ENCODE assay signal across 9 mouse cellular contexts in the genomic region with DNA sequence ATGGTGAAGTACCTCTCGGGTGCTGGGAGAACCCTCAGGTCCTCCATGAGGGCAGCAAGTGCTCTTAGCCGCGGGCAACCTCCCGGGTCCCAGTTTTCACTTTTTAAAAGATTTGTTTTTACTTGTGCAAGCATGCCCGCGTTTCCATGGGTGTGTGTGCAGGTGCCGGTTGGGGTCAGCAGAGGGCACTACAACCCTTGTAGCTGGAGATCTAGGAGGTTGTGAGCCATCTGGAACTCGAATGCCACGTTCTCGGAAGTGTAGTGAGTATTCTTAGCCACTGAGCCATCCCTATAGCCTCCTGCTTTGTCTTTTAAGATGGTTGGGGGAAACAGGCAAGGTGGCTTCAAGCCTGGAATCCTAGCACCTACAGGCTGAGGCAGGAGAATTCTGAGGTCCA. TPM values are rescaled to one million over a fixed set of nuclear protein-coding genes. Genes with fewer than 3 reads are reported as not detected.
A peak's percentile ranks its signal among the peaks of the same experiment; 100 is the strongest.
DNase-seq lines count a peak whose midpoint lies in the region; ATAC-seq lines count a peak whose summit lies in the region.
"Had no signal": no experiment of that assay in that cellular context is flagged by ENCODE, and none has a peak within 500 bp of the region (broad histone marks: within the 10 kb centered on the region; RNA-seq: fewer than 3 reads in every experiment).

No protein-coding gene starts in this region.

- no peak for ATAC-seq in heart, embryonic 11.5 days (replicated peaks; ENCODE audit: insufficient number of reproducible peaks, low FRiP score, low TSS enrichment)
- no peak for ATAC-seq in midbrain, embryonic 13.5 days

- WGBS in heart, embryonic 11.5 days (ENCODE audit: insufficient replicate concordance): 21% methylated on average over 10 of the region's 10 CpGs
- 25% methylated on average over 10 of the region's 10 CpGs for WGBS in midbrain, embryonic 13.5 days

- H3K4me1 ChIP-seq in heart, embryonic 11.5 days (ENCODE audit: control insufficient read depth, insufficient read depth, low read length): no peaks in the 10 kb centered on the region
- H3K4me1 ChIP-seq in midbrain, embryonic 13.5 days (replicated peaks): no peaks in the 10 kb centered on the region; the same call in 1 of the 2 replicates
- H3K4me1 ChIP-seq: liver, embryonic 15.5 days had no signal

- H3K9me3 ChIP-seq in heart, embryonic 11.5 days (replicated peaks; ENCODE audit: control insufficient read depth, low read length): no peaks in the 10 kb centered on the region
- no peaks in the 10 kb centered on the region for H3K9me3 ChIP-seq in midbrain, embryonic 13.5 days
- H3K9me3 ChIP-seq: liver, embryonic 15.5 days had no signal

- no peak overlapping the region for H3K4me2 ChIP-seq in heart, embryonic 11.5 days
- H3K4me2 ChIP-seq in midbrain, embryonic 13.5 days (replicated peaks): no peak overlapping the region
- H3K4me2 ChIP-seq: liver, embryonic 15.5 days had no signal

- peak; percentile 78 to 88 for DNase-seq in heart, adult 18-20 months
- DNase-seq in brain, adult 2 months (ENCODE audit: low read depth, low spot score): peak; percentile 95
- DNase-seq in fibroblast of lung, adult 2 months (ENCODE audit: low read depth): peak; percentile 66
- DNase-seq in heart, postnatal 36 days: peak; percentile 77 to 79
- peak; percentile 78 to 80 for DNase-seq in left cerebral cortex, adult 18-20 months (ENCODE audit: low spot score in 2 of 2)
- DNase-seq in spleen, adult 12 weeks (ENCODE audit: low spot score): peak; percentile 56

- no peak overlapping the region for H3K9ac ChIP-seq in heart, embryonic 11.5 days (ENCODE audit: low read depth, low read length)
- H3K9ac ChIP-seq in midbrain, embryonic 13.5 days (replicated peaks): no peak overlapping the region
- H3K9ac ChIP-seq: liver, embryonic 15.5 days had no signal

- intact Hi-C loops in heart, postnatal 36 days (cut with DNase I): loop anchor here (1.0 to 5.0 kb wide), 3 partner anchors 37 to 395 kb away; no protein-coding TSS in a partner anchor

- no peaks in the 10 kb centered on the region for H3K27me3 ChIP-seq in heart, embryonic 11.5 days (ENCODE audit: control insufficient read depth, insufficient read depth, low read length)
- no peaks in the 10 kb centered on the region for H3K27me3 ChIP-seq in midbrain, embryonic 13.5 days
- H3K27me3 ChIP-seq: liver, embryonic 15.5 days had no signal

- H3K27ac ChIP-seq in heart, embryonic 11.5 days (ENCODE audit: low read depth, low read length): no peak overlapping the region
- H3K27ac ChIP-seq in midbrain, embryonic 13.5 days: peak overlapping the region; percentile 25; the same call in 1 of the 2 replicates
- H3K27ac ChIP-seq: liver, embryonic 15.5 days had no signal

- H3K4me3 ChIP-seq in heart, embryonic 11.5 days (ENCODE audit: low read depth, low read length): no peak overlapping the region
- H3K4me3 ChIP-seq in midbrain, embryonic 13.5 days (replicated peaks): no peak overlapping the region
- H3K4me3 ChIP-seq: liver, embryonic 15.5 days had no signal

- peaks cover 13% of the 10 kb centered on the region for H3K36me3 ChIP-seq in heart, embryonic 11.5 days (ENCODE audit: control insufficient read depth, insufficient read depth, low read length)
- peaks cover 85% of the 10 kb centered on the region for H3K36me3 ChIP-seq in midbrain, embryonic 13.5 days
- H3K36me3 ChIP-seq: liver, embryonic 15.5 days had no signal

RNA-seq across cellular contexts. Expression of gene Clip2, which starts 44.9 kb away (rescaled TPM):
- total RNA-seq in heart, adult 18-20 months (2021): 1 to 10 TPM; 5.8 TPM
- polyA plus RNA-seq in heart, embryonic 11.5 days (2014; fragmentation: Nextera tagmentation; extraction: Ambion mirVana): 1.7 and 2.2 TPM in 2 replicates
- total RNA-seq in heart, postnatal 36 days (2021): 1 to 10 TPM; 6.4 to 7.5 TPM
- total RNA-seq in left cerebral cortex, adult 18-20 months (2021): 100 to 1,000 TPM; 116 to 119 TPM
- polyA plus RNA-seq in midbrain, embryonic 13.5 days (2015; fragmentation: Nextera tagmentation; extraction: Ambion mirVana): 13.4 and 15.3 TPM in 2 replicates

RNA-seq across cellular contexts. Expression of gene Gtf2ird1, which starts 50.8 kb away (rescaled TPM):
- 10 to 100 TPM; 18.2 to 20.5 TPM for total RNA-seq in heart, adult 18-20 months (2021)
- polyA plus RNA-seq in heart, embryonic 11.5 days (2014; fragmentation: Nextera tagmentation; extraction: Ambion mirVana): 49.0 and 55.7 TPM in 2 replicates
- total RNA-seq in heart, postnatal 36 days (2021): 10 to 100 TPM; 23.4 to 26.9 TPM
- 10 to 100 TPM; 37.4 to 56.6 TPM for total RNA-seq in left cerebral cortex, adult 18-20 months (2021)
- polyA plus RNA-seq in midbrain, embryonic 13.5 days (2015; fragmentation: Nextera tagmentation; extraction: Ambion mirVana): 89.6 and 96.6 TPM in 2 replicates

RNA-seq across cellular contexts. Expression of gene Syna, which starts 52.7 kb away (rescaled TPM):
- not detected for total RNA-seq in heart, adult 18-20 months (2021)
- polyA plus RNA-seq in heart, embryonic 11.5 days (2014; fragmentation: Nextera tagmentation; extraction: Ambion mirVana): not detected in 2 replicates
- total RNA-seq in heart, postnatal 36 days (2021): not detected
- under 1 TPM in 1 of 2 experiments, not detected in 1; 0.21 TPM for total RNA-seq in left cerebral cortex, adult 18-20 months (2021)
- polyA plus RNA-seq in midbrain, embryonic 13.5 days (2015; fragmentation: Nextera tagmentation; extraction: Ambion mirVana): 0.47 and 0.48 TPM in 2 replicates
- polyA plus RNA-seq: liver, embryonic 15.5 days had no signal

Comparison
In these comparisons a context has a peak if more than half of its experiments do, and no peak if none do; other contexts are left out.
1. RNA of gene Clip2, which starts 44.9 kb away (total RNA-seq): 116 to 119 TPM in left cerebral cortex, adult 18-20 months; 6.4 to 7.5 TPM in heart, postnatal 36 days and 5.8 TPM in heart, adult 18-20 months; every median in the first group is over 10 times any median in the second.
2. Peak in every context shown above with its lines, with median percentiles within 50 percentile points of each other: DNase-seq.